Mouse (Mus musculus): ENCODE results near the gene Phlpp1.

DNA sequence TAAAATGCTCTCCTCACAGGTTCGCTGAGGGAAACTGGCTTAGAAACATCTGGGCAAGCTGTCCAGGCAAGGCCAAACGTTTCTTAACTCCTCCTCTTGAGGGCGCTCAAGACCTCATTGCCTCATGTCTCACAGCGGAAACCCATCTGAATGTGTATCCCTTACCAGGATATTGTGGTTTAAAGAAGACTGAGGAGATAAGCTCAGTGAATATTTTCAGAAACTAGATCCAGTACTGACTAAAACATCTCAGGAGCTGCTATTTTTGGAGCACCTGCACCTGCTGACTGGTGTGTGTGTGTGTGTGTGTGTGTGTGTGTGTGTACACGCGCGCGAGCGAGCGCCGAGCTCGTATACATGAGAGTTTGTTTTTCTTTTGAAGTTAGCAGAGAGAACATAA, 19.7 kb upstream of the Phlpp1 start:
- TF ChIP-seq CTCF (IDR thresholded peaks at IDR 0.05; ENCODE audit: low read depth, low read length) (peak; percentile 67; the same call in 1 of the 2 replicates), POLR2A (IDR thresholded peaks at IDR 0.05; ENCODE audit: extremely low read depth, insufficient read depth, low read length) (no peak)

Measured in liver, adult 2 months (tissue).